Mouse (Mus musculus) CD4-positive, CD25-positive, alpha-beta regulatory T cell, adult 2 months (primary cell): ENCODE data around the gene Tpbg.
"Not testable (repeated sequence)": the region's sequence is repeated elsewhere in the genome, so short reads cannot be mapped to it uniquely, and the experiment has no call there.

Experiments used
- DNase-seq: peaks from one replicate; pipeline ENCODE4 v3.0.0-alpha.2; 2012; ENCODE audit warnings: low read depth, low spot score

The Tpbg gene

GRCm38 (mm10) chr9:85842351-85843011 lies at the start of gene Tpbg:
TSS of gene Tpbg (plus strand) at chr9:85842380.
- no peak for DNase-seq

DNA sequence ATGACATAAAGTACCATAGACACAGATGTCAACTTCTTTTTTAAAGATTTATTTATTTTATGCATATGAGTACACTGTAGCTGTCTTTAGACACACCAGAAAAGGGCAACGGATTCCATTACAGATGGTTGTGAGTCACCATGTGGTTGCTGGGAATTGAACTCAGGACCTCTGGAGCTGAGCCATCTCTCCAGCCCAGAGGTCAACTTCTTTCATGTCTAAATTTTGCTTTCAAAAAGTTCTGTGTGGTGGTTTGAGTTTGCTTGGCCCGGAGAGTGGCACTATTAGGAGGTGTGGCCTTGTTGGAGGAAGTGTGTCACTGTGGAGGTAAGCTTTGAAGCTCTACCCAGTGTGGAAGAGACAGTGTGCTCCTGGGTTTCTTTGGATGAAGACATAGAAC lies 40.2 kb upstream of the Tpbg start:
- DNase-seq, result not testable (repeated sequence)

DNA sequence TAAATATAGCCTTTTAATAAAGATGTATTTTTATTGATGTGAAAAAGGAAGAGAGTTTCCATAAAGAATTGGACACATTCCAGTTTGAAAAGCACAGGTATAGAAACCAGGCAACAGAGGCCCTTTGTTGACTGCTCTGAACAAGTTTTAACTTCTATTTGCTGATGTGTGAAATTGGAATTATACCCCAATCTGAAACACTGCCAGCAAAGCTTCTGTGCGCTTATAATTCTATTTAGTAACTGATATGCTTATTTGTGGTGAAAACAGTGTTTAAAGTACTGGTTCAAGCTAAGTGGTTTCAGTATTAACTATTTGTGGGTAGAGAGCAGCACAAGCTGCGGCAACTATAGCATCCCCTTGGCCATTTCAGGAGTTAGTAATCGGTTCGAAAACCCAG lies 39.6 kb upstream of the Tpbg start:
- no peak for DNase-seq

GRCm38 (mm10) chr9:85806411-85806810 lies 35.8 kb upstream of the Tpbg start:
- no peak for DNase-seq

GRCm38 (mm10) chr9:85809246-85809645 lies 32.9 kb upstream of the Tpbg start:
- no peak for DNase-seq

DNA sequence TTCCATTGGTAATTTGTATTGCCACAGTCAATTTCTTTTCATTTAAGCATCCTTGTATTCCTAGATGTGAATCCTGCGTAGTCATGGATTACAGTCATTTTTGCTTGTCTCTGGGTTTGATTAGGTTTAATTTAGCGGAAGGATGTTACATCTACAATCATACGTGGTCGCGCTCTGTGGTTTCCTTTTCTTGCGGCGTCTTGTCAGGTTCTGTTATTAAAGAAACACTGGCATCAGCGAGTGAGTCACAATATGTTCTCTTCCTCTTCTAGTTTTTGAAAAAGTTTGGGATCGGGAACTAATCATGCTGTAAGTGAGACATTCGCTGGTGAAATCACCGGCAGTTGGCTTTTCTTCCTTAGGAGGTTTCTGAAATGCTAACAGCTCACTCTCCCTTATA lies 21.4 kb upstream of the Tpbg start:
- DNase-seq, result no peak

GRCm38 (mm10) chr9:85835521-85836425 lies 6.4 kb upstream of the Tpbg start:
- no peak for DNase-seq

DNA sequence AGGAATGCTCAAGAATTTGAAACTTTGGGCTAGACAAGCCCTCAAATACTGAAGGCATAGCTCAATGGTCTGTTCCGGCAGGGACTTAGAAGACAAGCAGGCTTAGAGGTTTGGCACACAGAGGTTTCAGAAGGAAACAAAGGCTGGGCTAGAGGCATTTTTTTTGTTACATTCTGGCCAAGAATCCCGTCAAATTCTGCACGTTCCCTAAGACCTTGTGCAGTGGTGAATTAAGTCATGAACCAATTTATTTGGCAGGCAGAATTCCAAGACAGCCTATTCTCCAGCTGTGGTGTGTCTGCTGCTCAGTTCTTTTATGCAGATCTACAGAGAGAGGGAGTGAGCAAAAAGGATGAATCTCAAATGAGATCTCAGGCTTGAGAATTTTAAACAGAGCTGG lies 2.6 kb upstream of the Tpbg start:
- DNase-seq, result no peak

DNA sequence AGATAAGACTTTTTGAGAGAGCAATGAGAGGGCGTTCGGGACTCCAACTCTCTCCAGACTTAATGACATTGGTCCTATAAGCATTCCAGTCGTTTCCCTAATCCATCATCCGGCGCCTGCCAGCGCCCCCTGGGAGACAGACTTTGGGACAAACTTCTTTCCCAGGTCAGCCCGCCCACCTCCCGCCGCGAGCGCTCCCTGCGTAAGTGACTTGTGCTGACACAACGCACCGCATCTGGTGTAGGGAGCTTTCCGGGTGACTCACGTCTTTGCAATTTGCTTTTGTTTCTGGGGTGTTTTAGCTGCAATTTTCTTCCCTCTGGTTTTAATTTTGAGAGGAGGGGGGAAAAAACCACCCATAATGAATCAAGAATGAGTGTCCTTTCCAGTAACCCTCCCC lies 289 bp upstream of the Tpbg start:
- DNase-seq, result no peak

GRCm38 (mm10) chr9:85843031-85843890 lies 1.1 kb downstream of the Tpbg start:
- DNase-seq, result peak; percentile 1

GRCm38 (mm10) chr9:85843891-85844646 lies 1.9 kb downstream of the Tpbg start:
- no peak for DNase-seq

DNA sequence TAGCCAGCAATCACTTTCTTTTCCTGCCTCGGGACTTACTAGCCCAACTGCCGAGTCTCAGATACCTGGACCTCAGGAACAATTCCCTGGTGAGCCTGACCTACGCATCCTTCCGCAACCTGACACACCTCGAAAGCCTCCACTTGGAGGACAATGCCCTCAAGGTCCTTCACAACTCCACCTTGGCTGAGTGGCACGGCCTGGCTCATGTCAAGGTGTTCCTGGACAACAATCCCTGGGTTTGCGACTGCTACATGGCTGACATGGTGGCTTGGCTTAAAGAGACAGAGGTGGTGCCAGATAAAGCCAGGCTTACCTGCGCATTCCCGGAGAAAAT lies 2.4 kb downstream of the Tpbg start:
- DNase-seq, result no peak

- no peak for DNase-seq
These were observed 4.0 kb downstream of the Tpbg start for GRCm38 (mm10) chr9:85846186-85846585.

GRCm38 (mm10) chr9:85854780-85855179 lies 12.6 kb downstream of the Tpbg start:
- no peak for DNase-seq

- no peak for DNase-seq
These were observed 14.3 kb downstream of the Tpbg start for GRCm38 (mm10) chr9:85856511-85856910.

GRCm38 (mm10) chr9:85861065-85861464 lies 18.9 kb downstream of the Tpbg start:
- DNase-seq, result no peak

DNA sequence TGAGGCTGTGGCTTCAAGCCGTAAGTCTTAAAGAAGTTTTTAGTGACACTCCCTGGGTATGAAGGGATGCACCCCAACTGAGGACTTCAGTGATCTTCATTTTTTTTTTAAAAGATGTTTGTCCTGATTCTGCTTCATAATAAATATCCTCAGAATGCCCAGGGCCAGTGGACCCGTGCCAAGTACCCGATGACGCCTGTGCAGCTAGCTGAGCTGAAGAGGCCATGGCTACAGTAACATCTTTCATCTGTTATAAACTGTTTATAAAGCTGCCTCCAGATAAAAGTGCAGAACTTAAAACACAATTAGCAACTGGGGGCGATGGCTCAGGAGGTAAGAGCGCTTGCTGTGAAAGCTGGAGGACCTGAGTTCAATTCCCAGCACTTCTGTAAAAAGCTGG lies 20.4 kb downstream of the Tpbg start:
- no peak for DNase-seq

DNA sequence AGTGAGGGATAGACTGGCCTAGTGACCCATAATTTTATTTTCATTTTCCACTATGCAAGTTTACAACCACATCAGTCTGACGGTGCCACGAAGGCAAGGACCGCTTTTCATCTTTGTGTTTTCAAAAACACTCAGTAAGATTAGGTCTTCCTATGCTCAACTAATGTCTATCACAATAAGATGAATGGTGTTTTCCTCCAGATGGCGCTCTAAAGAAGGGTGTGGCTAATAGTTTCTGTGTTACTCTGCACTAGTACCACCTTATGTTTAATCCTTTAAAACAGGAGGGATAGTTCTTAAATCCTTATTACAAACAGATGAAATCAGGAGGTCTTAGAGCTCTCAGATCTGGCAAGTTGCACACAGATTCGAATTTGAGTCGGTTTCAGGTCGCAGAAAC lies 30.7 kb downstream of the Tpbg start:
- peak; percentile 2 for DNase-seq

DNA sequence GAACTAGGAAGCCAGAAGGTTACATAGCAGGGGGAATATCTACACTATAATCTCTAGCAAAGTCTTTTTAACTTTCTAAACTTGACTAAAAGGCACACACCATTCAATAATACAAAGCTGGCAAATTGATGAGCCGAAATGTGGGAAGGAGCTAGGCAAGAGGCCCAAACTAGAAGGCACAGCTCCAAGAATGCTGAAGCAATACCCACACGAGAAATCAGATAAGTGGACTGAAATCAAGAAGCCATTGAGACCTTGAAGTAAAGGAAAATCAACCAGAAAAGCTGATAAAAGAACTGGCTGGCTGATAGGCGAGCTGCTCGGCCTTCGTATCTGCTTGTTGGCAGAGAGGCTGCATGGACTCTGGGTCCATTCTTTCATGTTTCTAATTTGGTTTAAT lies 51.5 kb downstream of the Tpbg start:
- no peak for DNase-seq
